Mouse (Mus musculus) liver, embryonic 14.5 days (tissue): Measurements from ENCODE around the gene Olfr283.

ENCODE experiments used
- CTCF ChIP-seq: IDR thresholded peaks from 2 replicates; pipeline ENCODE4 v1.5.1; 2016; ENCODE audit warnings: antibody characterized with exemption, low read depth, control low read depth
- EP300 ChIP-seq: IDR thresholded peaks from 2 replicates; pipeline ENCODE4 v1.6.1; 2016; ENCODE audit warnings: antibody characterized with exemption, low read depth

DNA sequence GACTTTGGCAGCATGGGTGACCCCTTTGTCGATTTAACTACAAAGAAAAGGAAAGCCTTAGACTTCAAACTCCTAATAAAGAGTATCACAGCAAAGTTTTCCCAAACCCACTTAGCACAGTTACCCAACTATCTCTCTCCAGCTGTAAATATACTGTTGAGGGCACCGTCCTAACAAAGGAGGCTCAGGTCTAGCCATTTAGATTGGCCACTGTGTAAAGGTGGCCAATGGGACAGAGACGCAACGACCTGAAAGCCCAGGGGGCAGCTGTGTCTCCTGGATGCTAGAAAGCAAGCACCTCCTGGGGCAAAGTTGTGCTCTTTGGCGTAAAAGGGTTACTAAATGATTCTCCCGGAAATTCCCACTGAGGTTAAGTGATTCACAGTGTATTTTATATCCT, at the start of gene Olfr283:
- TF ChIP-seq CTCF (no peak), EP300 (no peak)
